Mouse (Mus musculus): ENCODE results near the gene Kit. TPM values are rescaled to one million over a fixed set of nuclear protein-coding genes. Genes with fewer than 3 reads are reported as not detected.

The Kit gene
- polyA plus RNA-seq, 1 experiment from 2014 or later, result 13.5 TPM

GRCm38 (mm10) chr5:75635385-75635784, 60.7 kb downstream of the Kit start:
- Histone ChIP-seq H3K9ac (no peak overlapping the region), H3K9me3 (replicated peaks) (no peaks in the 10 kb centered on the region), H3K27ac (no peak overlapping the region), H3K36me3 (peaks cover 7% of the 10 kb centered on the region; the same call in 1 of the 2 replicates), H3K4me1 (replicated peaks) (peaks cover 16% of the 10 kb centered on the region), H3K27me3 (no peaks in the 10 kb centered on the region), H3K4me3 (replicated peaks) (no peak overlapping the region), H3K4me2 (no peak overlapping the region)
- WGBS (ENCODE audit: insufficient replicate concordance), result 62% methylated on average over 12 of the region's 12 CpGs
- DNase-seq (no peak), ATAC-seq (ENCODE audit: low read depth) (no peak)

- H3K9ac ChIP-seq, result no peak overlapping the region
- no peak overlapping the region for H3K27ac ChIP-seq
- no peak overlapping the region for H3K4me2 ChIP-seq
- H3K27me3 ChIP-seq, result no peaks in the 10 kb centered on the region
- WGBS (ENCODE audit: insufficient replicate concordance), result 74% methylated on average over 11 of the region's 11 CpGs
- peaks cover 27% of the 10 kb centered on the region for H3K36me3 ChIP-seq
- H3K4me3 ChIP-seq (replicated peaks), result no peak overlapping the region
- H3K4me1 ChIP-seq (replicated peaks), result no peaks in the 10 kb centered on the region
- H3K9me3 ChIP-seq (replicated peaks), result no peaks in the 10 kb centered on the region
- ATAC-seq (ENCODE audit: low read depth), result no peak
- DNase-seq, result no peak
These were observed 65.9 kb downstream of the Kit start for GRCm38 (mm10) chr5:75640637-75641036.

GRCm38 (mm10) chr5:75647046-75647445, 72.3 kb downstream of the Kit start:
- Histone ChIP-seq H3K27me3 (no peaks in the 10 kb centered on the region), H3K36me3 (peaks cover 28% of the 10 kb centered on the region), H3K4me1 (replicated peaks) (no peaks in the 10 kb centered on the region), H3K9ac (no peak overlapping the region), H3K27ac (no peak overlapping the region), H3K4me2 (no peak overlapping the region), H3K9me3 (replicated peaks) (no peaks in the 10 kb centered on the region), H3K4me3 (replicated peaks) (no peak overlapping the region)
- DNase-seq, result no peak
- WGBS (ENCODE audit: insufficient replicate concordance), result 82% methylated on average over 5 of the region's 5 CpGs
- ATAC-seq (ENCODE audit: low read depth), result no peak

- WGBS (ENCODE audit: insufficient replicate concordance), result 87% methylated on average over 8 of the region's 8 CpGs
- peaks cover 52% of the 10 kb centered on the region for H3K36me3 ChIP-seq
- H3K9ac ChIP-seq, result no peak overlapping the region
- no peaks in the 10 kb centered on the region for H3K27me3 ChIP-seq
- H3K9me3 ChIP-seq (replicated peaks), result no peaks in the 10 kb centered on the region
- H3K4me3 ChIP-seq (replicated peaks), result no peak overlapping the region
- no peak overlapping the region for H3K4me2 ChIP-seq
- DNase-seq, result no peak
- no peak for ATAC-seq (ENCODE audit: low read depth)
- no peak overlapping the region for H3K27ac ChIP-seq
- H3K4me1 ChIP-seq (replicated peaks), result no peaks in the 10 kb centered on the region
These were observed 75.8 kb downstream of the Kit start for GRCm38 (mm10) chr5:75650566-75650965.

GRCm38 (mm10) chr5:75653431-75653830, 78.7 kb downstream of the Kit start:
- DNase-seq (no peak), ATAC-seq (ENCODE audit: low read depth) (no peak)
- no peak overlapping the region for H3K9ac ChIP-seq
- peaks cover 42% of the 10 kb centered on the region for H3K36me3 ChIP-seq
- H3K9me3 ChIP-seq (replicated peaks), result no peaks in the 10 kb centered on the region
- no peak overlapping the region for H3K4me3 ChIP-seq (replicated peaks)
- no peaks in the 10 kb centered on the region for H3K27me3 ChIP-seq
- H3K27ac ChIP-seq, result no peak overlapping the region
- H3K4me2 ChIP-seq, result no peak overlapping the region
- WGBS (ENCODE audit: insufficient replicate concordance), result 83% methylated on average over 8 of the region's 8 CpGs
- H3K4me1 ChIP-seq (replicated peaks), result no peaks in the 10 kb centered on the region

GRCm38 (mm10) chr5:75658575-75658974, 83.9 kb downstream of the Kit start:
- WGBS (ENCODE audit: insufficient replicate concordance), result 77% methylated on average over 6 of the region's 6 CpGs
- H3K9ac ChIP-seq, result no peak overlapping the region

GRCm38 (mm10) chr5:75660342-75660741, 85.6 kb downstream of the Kit start:
- Histone ChIP-seq H3K4me1 (replicated peaks) (no peaks in the 10 kb centered on the region), H3K9me3 (replicated peaks) (0 out of 2 replicates have a peak, but pooled peaks cover 4% of the 10 kb centered on the region), H3K27me3 (no peaks in the 10 kb centered on the region), H3K36me3 (peaks cover 8% of the 10 kb centered on the region; the same call in 1 of the 2 replicates), H3K27ac (no peak overlapping the region), H3K4me3 (replicated peaks) (no peak overlapping the region), H3K4me2 (no peak overlapping the region), H3K9ac (no peak overlapping the region)
- DNase-seq (no peak), ATAC-seq (ENCODE audit: low read depth) (no peak)
- WGBS (ENCODE audit: insufficient replicate concordance), result 90% methylated on average over 27 of the region's 27 CpGs

More at GRCm38 (mm10) chr5:75658575-75658974, 83.9 kb downstream of the Kit start:
- DNase-seq (no peak), ATAC-seq (ENCODE audit: low read depth) (no peak)
- no peaks in the 10 kb centered on the region for H3K27me3 ChIP-seq
- 0 out of 2 replicates have a peak, but pooled peaks cover 4% of the 10 kb centered on the region for H3K9me3 ChIP-seq (replicated peaks)
- H3K4me3 ChIP-seq (replicated peaks), result no peak overlapping the region
- no peak overlapping the region for H3K4me2 ChIP-seq
- peaks cover 24% of the 10 kb centered on the region for H3K36me3 ChIP-seq
- H3K27ac ChIP-seq, result no peak overlapping the region
- no peaks in the 10 kb centered on the region for H3K4me1 ChIP-seq (replicated peaks)

- no peaks in the 10 kb centered on the region for H3K36me3 ChIP-seq
- ATAC-seq (ENCODE audit: low read depth), result no peak
- H3K27me3 ChIP-seq, result no peaks in the 10 kb centered on the region
- H3K4me2 ChIP-seq, result no peak overlapping the region
- H3K27ac ChIP-seq, result no peak overlapping the region
- no peak overlapping the region for H3K4me3 ChIP-seq (replicated peaks)
- WGBS (ENCODE audit: insufficient replicate concordance), result 73% methylated on average over 12 of the region's 12 CpGs
- H3K4me1 ChIP-seq (replicated peaks), result no peaks in the 10 kb centered on the region
- DNase-seq, result no peak
- no peak overlapping the region for H3K9ac ChIP-seq
- 0 out of 2 replicates have a peak, but pooled peaks cover 4% of the 10 kb centered on the region for H3K9me3 ChIP-seq (replicated peaks)
These were observed 87.8 kb downstream of the Kit start for GRCm38 (mm10) chr5:75662466-75662865.

- H3K9ac ChIP-seq, result no peak overlapping the region
- WGBS (ENCODE audit: insufficient replicate concordance), result 63% methylated on average over 2 of the region's 2 CpGs
These were observed 89.1 kb downstream of the Kit start for GRCm38 (mm10) chr5:75663768-75664167.

GRCm38 (mm10) chr5:75667083-75667482, 92.4 kb downstream of the Kit start:
- Histone ChIP-seq H3K4me3 (replicated peaks) (no peak overlapping the region), H3K9me3 (replicated peaks) (no peaks in the 10 kb centered on the region), H3K27me3 (no peaks in the 10 kb centered on the region), H3K4me1 (replicated peaks) (no peaks in the 10 kb centered on the region), H3K4me2 (no peak overlapping the region), H3K27ac (no peak overlapping the region), H3K9ac (no peak overlapping the region), H3K36me3 (no peaks in the 10 kb centered on the region)
- DNase-seq (no peak), ATAC-seq (ENCODE audit: low read depth) (no peak)
- 49% methylated on average over 3 of the region's 3 CpGs for WGBS (ENCODE audit: insufficient replicate concordance)

More at GRCm38 (mm10) chr5:75663768-75664167, 89.1 kb downstream of the Kit start:
- DNase-seq (no peak), ATAC-seq (ENCODE audit: low read depth) (no peak)
- Histone ChIP-seq H3K4me3 (replicated peaks) (no peak overlapping the region), H3K9me3 (replicated peaks) (0 out of 2 replicates have a peak, but pooled peaks cover 4% of the 10 kb centered on the region), H3K36me3 (no peaks in the 10 kb centered on the region), H3K4me2 (no peak overlapping the region), H3K4me1 (replicated peaks) (no peaks in the 10 kb centered on the region), H3K27me3 (no peaks in the 10 kb centered on the region), H3K27ac (no peak overlapping the region)

GRCm38 (mm10) chr5:75671136-75671788, 96.5 kb downstream of the Kit start:
- 51% methylated on average over 5 of the region's 5 CpGs for WGBS (ENCODE audit: insufficient replicate concordance)
- Histone ChIP-seq H3K4me3 (replicated peaks) (no peak overlapping the region), H3K36me3 (no peaks in the 10 kb centered on the region), H3K9me3 (replicated peaks) (no peaks in the 10 kb centered on the region), H3K27ac (no peak overlapping the region), H3K4me2 (no peak overlapping the region), H3K27me3 (no peaks in the 10 kb centered on the region), H3K4me1 (replicated peaks) (no peaks in the 10 kb centered on the region), H3K9ac (no peak overlapping the region)
- ATAC-seq (ENCODE audit: low read depth) (no peak), DNase-seq (no peak)

GRCm38 (mm10) chr5:75676024-75676423, 101.3 kb downstream of the Kit start:
- H3K9me3 ChIP-seq (replicated peaks), result no peaks in the 10 kb centered on the region
- no peak overlapping the region for H3K4me2 ChIP-seq
- H3K9ac ChIP-seq, result no peak overlapping the region
- H3K4me3 ChIP-seq (replicated peaks), result no peak overlapping the region
- no peaks in the 10 kb centered on the region for H3K36me3 ChIP-seq
- no peak for ATAC-seq (ENCODE audit: low read depth)
- no peaks in the 10 kb centered on the region for H3K27me3 ChIP-seq
- no peak overlapping the region for H3K27ac ChIP-seq
- no peaks in the 10 kb centered on the region for H3K4me1 ChIP-seq (replicated peaks)
- no peak for DNase-seq
- WGBS (ENCODE audit: insufficient replicate concordance), result 61% methylated on average over 3 of the region's 3 CpGs
